Mouse (Mus musculus): ENCODE measurements at regions not wholly inside any gene's neighbourhood (a gene's known extent, or its start where the extent isn't known, plus 50 kb on each side); places are given as distances from the start of the nearest gene placed in this dataset.

GRCm38 (mm10) chr17:80800454-80800853 lies 72.2 kb upstream of the Map4k3 start:
- no peak for TF ChIP-seq SIN3A (IDR thresholded peaks at IDR 0.05; ENCODE audit: low read length)
- no peak for TF ChIP-seq CTCF (IDR thresholded peaks at IDR 0.05 in 2 of 3, conservative IDR thresholded peaks at IDR 0.05 in 1 of 3; ENCODE audit: control insufficient read depth in 1 of 3, insufficient read depth in 1 of 3, low read depth in 2 of 3, low read length in 3 of 3, poor library complexity in 1 of 3, severe bottlenecking in 1 of 3)
- TF ChIP-seq EP300 (IDR thresholded peaks at IDR 0.05; ENCODE audit: low read depth in 1 of 2, low read length in 2 of 2) = no peak
- no peak for TF ChIP-seq USF1 (IDR thresholded peaks at IDR 0.05; ENCODE audit: low read depth, low read length)
- TF ChIP-seq MAFK (IDR thresholded peaks at IDR 0.05; ENCODE audit: borderline replicate concordance, low read depth, low read length) = no peak
- no peak for TF ChIP-seq ZKSCAN1 (IDR thresholded peaks at IDR 0.05; ENCODE audit: low read depth, low read length)

All from MEL (cell line).